Mouse (Mus musculus) mouse trophoblast stem cell (cell line): Measurements from ENCODE around the gene Atxn10.

Source experiments
- in situ Hi-C, 2 experiments: fragments of 300-500 bp; cut with MseI, MboI; formaldehyde crosslinking; loops; 2 replicates in 1 of 2; 3 replicates in 1 of 2; pipeline ENCODE4 v1.15.1; 2025

Gene Atxn10

DNA sequence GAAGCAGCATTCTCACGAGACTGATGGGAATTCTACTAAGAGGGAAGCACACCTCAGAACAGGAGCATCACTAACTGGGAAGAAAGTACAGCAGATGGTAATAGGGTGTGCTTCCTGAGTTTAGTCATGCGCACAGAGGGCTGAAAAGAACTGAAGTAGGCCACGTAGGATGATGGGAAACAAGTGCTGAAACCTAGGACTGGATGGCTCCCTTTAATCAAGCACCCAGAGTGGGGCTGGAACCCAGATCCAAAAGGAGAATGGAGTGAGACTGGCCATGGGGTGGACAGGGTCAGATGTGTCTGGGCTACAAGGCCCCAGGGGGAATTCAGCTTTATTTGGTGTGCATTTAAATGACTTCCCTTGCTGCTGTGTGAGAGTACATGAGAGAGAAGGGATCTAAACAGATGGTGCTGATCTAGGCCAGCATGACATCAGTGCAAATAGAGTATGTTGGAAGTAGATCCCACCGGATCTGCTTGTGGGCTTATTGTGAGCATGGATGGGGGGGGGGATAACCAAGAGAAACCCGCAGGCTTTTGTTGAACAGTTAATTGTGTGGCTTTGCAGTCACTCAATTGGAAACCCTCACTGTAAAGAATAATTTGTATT lies 130.5 kb downstream of the Atxn10 start:
- in situ Hi-C loops = no loop called here

DNA sequence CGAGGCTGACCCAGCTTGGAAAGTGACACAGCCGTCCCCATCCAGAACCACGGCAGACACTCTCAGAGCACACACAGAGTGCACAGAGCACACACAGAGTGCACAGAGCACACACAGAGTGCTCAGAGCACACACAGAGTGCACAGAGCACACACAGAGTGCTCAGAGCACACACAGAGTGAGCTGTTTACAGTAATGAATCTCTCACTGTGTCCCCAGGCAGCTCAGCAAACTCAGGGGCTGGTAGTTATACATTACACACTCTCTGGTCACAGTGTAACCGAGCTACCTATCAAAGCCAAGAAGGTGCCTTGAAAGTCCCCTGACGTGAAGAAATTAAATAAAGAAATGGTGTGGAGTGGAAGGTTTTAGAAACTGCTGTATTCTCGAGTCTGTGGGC lies 133.4 kb downstream of the Atxn10 start:
- in situ Hi-C loops = no loop called here

DNA sequence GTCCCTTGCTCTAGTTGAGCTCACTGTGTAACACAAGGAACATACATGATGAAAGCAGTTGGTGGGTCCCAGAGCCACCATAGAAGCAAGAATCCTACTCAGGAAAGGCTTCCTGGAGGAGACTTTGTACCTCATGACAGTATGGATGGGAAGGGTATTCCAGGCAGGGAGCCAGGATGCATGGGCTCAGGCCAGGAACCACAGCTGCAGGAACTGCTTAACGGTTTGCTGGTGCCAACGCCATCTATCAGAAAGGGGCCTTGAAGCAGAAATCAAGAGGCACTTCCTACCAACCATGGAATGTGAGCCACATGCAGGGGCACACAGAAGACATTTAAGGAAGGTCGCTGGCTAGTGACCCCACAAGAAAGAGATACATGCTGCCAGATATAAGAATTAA lies 138.7 kb downstream of the Atxn10 start:
- in situ Hi-C loops = loop anchor here (5.0 kb wide), 1 partner anchor 108 kb away; the partner anchor contains the start of gene Wnt7b (in 2 of the 2)

DNA sequence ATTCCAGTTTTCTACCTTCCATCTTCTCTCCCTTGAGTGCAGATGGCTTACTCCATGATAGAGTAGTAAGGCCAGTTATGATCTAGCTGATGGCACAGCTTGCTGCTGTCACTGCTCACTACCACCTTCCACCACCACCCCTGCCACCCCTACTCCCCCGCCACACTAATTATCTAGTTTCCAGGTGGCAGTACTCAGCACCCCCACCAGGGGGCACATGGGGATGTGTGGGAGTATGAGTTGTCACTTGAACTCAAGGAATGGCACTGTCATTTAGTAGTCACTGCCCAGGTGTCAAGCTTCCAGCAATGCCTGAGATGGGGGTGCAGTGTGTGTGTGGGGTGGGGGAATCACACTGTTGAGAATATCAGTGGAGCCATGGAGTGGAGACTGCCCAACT lies 141.5 kb downstream of the Atxn10 start:
- in situ Hi-C loops = loop anchor here (5.0 kb wide), 1 partner anchor 105 kb away; the partner anchor contains the start of gene Wnt7b (in 2 of the 2)

DNA sequence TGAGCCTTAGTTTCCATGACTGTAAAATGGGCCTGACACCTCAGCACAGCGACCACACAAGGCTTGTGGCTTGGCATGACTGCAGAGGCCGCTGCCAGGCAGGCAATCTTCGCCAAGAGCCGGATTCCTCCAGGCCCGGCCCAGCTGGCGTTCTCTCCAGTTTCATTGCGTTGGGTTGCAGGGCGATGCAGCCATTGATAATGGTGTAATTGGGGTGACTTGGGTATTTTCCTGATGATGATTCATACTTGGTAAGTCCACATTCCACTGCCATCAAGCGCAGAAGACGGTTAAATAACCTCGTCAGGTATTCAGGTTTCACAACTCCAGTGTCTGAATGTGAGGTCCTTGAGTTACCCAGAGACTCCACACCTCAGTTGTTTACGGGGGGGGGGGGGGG lies 143.3 kb downstream of the Atxn10 start:
- in situ Hi-C loops = loop anchor here (5.0 kb wide), 1 partner anchor 103 kb away; the partner anchor contains the start of gene Wnt7b (in 2 of the 2)

DNA sequence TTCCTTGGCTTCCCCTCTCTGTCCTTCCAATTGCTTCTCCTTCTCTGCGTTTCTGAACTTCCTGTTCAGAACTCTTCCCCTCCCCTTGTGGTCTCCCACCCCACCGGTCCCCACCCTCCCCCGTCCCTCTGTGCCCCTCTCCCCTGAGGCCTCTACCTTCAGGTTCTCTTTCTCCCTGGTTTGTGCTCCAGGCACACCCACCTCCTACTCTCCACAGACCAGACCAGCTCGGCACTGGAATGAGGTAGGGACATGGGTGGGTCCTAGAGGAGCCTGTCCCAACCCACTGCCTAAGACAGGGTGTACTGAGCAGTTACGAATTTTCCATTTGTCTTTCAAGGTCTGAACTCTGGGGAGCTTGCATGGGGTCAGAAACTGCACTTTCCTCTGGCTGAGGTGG lies 143.9 kb downstream of the Atxn10 start:
- in situ Hi-C loops = loop anchor here (5.0 kb wide), 1 partner anchor 102 kb away; the partner anchor contains the start of gene Wnt7b (in 2 of the 2)

DNA sequence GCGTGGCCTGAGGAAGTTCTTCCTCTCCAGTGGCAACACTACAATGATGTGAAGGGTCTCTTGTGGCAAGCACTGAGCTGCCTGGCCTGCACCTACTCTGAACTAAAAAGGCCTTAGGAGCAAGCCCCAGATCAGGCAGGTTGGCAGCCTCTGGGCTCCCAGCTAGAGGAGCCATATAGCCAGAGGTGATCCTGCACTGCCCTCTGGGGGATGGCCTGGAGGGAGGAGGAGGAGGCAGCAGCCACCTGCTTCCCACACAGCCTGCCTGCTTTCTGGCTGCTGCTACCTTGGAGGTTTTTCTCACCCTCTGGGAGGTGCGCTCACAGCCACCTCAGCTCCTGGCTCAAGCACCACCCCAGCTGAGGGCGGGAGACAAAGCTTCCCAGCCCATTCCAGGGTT lies 144.6 kb downstream of the Atxn10 start:
- in situ Hi-C loops = no loop called here

DNA sequence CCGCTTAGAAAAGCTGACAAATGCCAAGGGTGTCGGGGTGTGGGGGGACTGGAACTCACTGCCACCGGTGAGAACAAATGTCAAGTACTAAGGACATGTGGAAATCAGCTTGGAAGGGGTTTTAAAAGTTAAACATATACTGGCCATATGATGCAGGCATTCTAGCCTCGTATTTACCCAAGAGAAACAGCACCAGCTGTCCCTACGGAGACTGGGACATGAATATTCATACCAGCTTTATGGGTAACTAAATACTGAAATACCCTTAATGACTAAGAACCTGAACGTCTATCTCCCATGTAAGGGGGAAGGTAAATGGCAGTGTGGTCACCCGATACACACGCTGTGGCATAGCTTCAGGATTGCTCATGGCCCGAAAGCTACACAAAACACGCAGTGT lies 152.9 kb downstream of the Atxn10 start:
- in situ Hi-C loops = no loop called here

DNA sequence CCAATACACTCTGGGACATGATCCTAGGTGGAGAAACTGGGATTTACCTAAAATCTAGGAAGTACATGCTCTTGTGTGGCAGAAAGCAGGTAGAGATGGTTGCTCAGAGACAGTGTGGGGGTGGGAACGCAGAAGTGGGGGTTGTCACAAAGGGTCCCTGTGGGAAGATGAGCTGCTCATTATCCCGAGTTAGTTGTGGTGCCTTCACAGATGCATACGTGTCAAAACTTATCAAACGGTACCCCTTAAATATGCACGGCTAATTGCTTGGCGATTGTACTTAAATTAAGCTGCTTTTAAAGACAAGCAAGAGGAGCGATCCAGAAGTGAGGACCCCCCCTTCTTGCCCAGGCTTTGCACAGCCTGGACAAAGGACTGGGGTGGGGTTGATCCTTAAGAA lies 153.7 kb downstream of the Atxn10 start:
- in situ Hi-C loops = no loop called here

DNA sequence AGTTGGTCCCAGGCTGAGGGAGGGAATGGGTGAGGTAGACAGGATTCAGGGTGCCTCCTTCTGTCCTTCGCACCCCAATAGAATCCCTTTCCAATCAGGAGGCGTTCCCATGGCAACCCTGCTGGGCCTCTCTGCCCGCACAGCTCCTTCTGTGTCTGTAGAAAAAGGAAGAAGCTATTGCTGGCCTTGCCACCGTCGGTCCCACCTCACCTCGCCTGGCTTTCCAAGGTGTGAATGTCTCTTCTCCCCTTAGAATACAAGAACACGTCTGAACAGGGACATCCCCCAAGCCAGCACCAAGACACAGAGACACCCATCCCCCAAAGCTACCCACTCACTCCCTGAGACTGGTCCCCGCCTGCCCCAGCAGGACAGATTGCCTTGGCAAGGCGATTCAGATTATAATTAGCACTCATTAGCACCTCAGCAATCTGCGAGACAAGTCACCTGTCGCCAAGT lies 158.1 kb downstream of the Atxn10 start:
- in situ Hi-C loops = no loop called here

DNA sequence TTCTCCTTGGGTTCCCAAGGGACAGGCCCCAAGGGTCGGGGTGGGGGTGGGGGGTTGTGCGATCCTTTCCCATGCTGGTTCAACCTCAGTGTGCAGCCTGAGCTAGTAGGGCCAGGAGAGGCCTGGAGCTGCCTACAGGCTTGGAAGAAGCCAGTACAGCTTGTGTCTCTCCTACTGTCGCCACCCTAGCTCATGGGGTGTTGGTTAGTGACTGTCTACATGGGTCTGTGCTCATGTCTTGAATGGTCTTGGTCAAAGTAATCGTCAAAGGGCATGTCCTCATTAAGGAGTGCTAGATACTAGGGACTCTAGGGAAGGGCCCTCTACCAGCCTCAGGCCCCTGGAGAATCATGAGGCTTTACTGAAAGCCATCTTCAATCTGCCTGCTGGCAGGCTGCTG lies 161.5 kb downstream of the Atxn10 start:
- in situ Hi-C loops = no loop called here

DNA sequence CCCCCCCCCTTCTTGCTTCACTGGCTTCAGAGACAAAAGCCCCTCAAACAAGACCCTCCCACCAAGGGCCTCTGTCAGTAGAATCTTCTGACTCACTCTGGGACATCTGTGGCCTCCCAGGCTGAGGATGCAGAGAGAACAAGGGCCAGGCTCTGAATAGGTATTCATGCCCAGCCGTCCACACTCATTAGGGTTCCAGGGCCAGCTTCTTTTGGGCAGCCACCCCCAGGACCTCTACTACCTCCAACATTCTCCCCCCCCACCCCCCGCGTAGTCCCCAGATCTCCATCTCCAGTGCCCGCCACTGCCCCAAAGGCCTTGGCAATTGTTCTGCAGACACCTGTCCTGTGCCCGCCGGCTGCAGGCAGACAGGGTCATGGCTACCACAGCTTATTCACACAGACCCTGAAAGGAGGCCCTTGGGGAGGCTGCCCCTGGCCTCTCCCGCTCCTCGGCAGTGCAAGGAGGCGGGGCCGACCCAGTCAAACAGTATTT lies 162.0 kb downstream of the Atxn10 start:
- in situ Hi-C loops = no loop called here

DNA sequence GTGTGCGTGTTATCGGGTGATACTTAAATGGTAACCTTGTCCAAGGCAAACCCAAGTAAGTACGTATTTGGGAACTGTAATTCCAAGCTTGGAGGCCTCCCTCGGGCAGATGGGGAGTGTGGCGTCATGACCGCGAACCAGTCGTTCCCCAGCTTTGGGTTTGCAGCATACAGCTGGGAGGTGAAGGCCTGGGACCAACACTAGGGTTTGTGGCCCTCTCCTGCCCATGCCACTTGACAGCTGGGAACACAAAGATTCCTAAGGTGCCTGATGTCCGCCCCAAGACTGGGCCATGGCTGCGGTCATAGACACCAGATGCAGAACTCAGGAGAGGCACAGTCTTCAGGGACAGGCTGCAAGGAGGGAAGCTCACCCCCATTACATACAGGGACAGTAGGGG lies 164.2 kb downstream of the Atxn10 start:
- in situ Hi-C loops = no loop called here

DNA sequence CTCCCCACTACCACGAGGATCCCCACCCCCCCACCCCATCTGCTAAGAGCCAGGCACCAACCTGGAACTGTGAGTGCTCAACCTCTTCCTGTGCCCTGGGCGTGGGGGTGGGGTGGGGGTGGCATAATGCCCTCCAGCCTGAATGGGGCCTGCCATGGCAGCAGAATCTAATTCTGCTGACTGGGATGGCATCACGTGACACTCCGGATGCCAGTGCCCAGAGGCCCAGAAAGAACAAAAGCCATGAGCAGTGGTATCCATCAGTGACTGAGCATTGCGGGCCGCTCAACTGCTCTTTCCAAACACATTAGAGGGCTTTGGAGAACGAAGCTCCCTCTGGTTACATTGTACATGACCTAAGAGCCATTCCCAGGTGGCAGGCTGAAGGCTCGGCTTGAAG lies 167.1 kb downstream of the Atxn10 start, which contains the start of gene 7530416G11Rik:
7530416G11Rik (minus strand) TSS at position 101 of the 400 bp plus-strand sequence.
- in situ Hi-C loops = no loop called here

DNA sequence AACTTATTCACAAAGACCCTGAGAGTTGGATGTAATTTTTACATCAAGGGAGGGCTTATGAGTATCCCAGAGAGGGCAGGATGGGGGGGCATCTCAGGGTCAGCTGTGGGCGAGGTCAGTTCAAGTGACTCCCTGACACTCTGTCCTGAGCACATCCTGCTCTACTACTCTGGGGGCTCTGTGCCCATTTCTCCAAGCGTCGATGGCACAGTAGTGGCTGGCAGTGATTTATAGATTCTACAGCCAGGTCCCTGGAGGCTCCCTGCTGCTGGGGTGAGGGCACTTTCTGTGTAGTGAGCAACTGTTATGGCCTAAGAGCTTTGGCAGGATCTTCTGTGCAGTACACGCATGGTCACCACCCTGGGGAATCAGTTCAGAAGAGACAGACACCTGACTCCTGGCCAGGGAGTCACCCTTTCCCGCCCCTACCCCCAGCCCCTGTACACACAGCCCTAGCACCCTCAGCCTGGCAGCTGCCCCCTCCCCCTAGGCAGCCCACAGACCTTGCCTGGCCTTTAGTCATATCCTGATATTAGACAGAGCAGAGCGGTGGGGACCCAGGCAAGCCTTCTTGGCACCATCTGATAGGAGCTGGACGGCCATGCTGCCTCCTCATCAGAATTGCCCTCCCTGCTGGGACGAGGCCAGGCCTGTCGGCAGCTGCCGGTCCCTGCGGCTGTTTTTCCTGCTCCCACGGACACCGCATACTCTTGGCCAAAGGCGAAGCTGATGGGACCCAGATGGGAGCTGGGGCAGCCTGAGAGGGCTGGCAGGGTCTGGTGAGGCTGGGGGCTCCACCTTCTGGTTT lies 169.3 kb downstream of the Atxn10 start:
- in situ Hi-C loops = no loop called here

DNA sequence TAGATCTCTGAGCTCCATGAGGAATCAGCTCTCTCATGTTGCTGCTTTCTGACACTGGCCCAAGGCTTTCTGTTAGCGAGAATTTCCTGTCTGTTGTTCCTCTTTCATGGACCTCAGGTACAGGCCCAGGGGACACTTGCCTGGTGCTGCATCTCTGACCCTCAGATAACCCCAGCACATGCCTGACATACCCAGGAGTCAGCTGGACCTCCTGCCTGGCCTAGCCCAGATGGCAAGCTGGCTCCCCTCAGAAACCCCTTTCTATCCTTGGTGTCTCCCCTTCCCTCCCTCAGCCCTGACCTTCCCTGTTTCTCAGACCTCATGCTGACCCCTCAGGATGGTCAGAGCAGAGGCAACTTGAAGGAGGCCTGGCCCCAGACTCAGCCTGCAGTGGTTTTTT lies 170.6 kb downstream of the Atxn10 start:
- in situ Hi-C loops = no loop called here

DNA sequence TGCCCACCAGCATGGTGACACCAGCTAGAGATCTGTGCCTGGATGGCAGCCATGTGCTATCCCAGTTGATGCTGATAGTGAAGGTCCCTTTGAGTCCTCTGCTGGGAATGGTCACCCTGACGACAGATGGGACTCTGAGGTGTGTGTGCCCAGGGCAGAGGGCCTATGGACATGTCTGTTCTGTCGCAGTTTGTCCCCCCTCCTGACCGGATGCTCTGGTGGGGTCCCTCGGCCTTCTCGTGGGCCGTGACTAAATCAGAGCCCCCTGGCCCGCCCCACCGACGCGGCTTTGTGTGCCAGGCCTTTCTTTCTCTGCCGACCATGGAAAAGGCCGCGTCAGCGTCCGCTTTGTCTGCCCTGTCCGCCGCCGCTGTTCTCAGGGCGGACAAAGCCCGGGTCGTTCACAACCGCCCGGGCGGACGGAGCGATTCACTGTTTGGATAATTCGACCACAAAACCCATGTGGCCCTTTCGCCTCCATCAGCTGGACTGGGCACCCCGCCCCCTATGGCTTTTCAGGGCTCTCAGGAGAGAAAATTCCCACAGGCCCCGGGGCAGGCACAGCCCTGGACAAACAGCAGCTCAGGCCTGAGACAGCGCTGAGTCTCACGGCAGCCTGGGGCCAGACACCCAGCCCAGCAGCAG lies 171.4 kb downstream of the Atxn10 start:
- in situ Hi-C loops = no loop called here
